Mouse (Mus musculus) layer of hippocampus, postnatal 10 days (tissue): ENCODE data around the gene Nsfl1c. TPM values are rescaled to one million over a fixed set of nuclear protein-coding genes. Genes with fewer than 3 reads are reported as not detected.

ENCODE experiments used
- DNase-seq, 2 experiments: peaks; one replicate each; pipeline ENCODE4 v3.0.0; 2021; ENCODE audit warnings: low spot score in 2 of 2
- total RNA-seq, 2 experiments: library from RNA; stranded (reverse); gene quantifications; 2 replicates each; pipeline ENCODE4 v1.2.3; 2021

The Nsfl1c gene
- total RNA-seq, 2 experiments from 2014 or later: 145 to 156 TPM

DNA sequence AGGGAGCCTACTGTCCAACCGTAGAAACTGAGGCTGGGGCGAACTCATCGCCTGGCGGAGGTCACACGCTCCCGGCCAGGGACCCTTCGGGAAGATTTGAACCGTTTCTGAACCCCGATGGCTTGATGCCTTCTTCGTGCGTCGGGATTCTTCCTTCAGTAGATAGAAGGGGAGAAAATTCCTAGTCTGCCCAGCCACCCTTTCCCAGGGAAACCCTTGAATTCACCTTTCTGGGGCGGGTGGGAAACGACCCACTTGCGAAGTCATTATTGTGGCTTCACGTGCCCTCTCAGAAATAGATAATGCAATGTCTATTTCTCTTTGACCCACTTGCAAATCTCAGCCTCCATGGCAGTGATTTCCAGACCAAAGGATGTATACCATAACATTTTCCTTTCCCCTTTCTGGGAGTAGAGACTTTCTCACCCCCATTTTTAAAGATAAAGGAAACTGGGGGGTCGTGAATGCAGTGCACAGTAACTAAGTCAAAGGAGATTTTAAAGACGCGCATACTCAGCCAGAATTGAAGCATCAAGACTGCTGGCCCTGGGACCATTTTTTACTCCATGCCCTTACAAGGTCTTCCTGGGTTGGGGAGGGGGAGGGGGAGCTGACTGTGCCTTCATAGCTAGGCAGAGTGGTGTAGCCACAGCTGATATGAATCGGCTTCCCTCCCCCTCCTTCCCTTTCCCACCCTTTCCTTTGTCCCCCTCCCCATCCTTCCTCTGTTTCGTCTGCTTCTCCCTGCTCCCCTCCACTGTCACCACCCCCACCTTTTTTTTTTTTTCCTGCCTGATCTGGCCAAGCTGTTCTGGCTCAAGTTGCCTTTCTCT lies 49.3 kb downstream of the Nsfl1c start:
- peak; percentile 37 to 59 for DNase-seq

DNA sequence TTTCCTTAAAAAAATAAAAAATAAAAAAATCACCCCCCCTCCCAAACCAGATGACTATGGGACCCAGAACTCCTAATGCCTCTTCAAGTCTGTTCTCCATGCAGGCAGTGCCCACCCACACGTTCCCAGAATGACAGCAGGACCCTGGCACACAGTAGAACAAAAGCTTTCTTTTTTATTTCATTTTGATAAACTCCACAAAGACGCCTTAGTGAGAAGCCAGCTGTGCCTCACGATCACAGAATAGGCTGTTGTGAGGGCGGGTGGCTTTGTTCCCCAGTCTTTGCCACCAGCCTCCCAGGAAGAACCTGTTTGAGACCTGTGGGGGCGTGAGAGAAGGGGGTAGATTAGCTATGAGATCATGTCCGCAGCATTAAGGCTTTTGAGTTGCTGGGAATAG lies 50.7 kb downstream of the Nsfl1c start:
- no peak for DNase-seq

DNA sequence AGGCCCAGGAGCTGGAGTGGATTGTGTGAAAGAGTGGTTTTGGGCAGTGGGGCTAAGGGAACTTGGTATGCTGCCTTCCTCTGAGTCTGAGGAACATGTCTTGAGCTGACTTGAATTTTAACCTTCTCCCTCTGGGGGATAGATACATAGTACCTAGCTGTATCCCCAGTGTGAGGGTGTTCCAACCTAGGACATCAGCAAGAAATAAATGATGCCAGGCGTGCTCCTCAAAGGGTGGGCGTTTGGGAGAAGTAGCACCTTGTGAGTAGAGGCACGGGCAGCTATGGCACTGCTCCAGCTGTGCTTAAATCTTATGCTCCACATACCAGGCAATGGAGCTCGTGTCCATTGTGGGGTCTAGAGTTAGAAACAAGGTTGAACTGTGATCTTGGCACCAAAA lies 52.6 kb downstream of the Nsfl1c start:
- no peak for DNase-seq

GRCm38 (mm10) chr2:151549615-151550121 lies 55.7 kb downstream of the Nsfl1c start:
- DNase-seq: no peak

Other genes with a start within 250 kb of the Nsfl1c start
- gene 4921509C19Rik, start 18.0 kb upstream of the Nsfl1c start, total RNA-seq: not detected
- 100 to 1,000 TPM; 535 to 594 TPM for gene Fkbp1a, start 48.3 kb downstream of the Nsfl1c start, total RNA-seq
- 1 to 10 TPM; 1.3 to 1.6 TPM for gene Sdcbp2, start 78.4 kb downstream of the Nsfl1c start, total RNA-seq
- gene Snph, start 138.4 kb downstream of the Nsfl1c start, total RNA-seq: 100 to 1,000 TPM; 205 to 206 TPM
- gene Rad21l, start 174.4 kb downstream of the Nsfl1c start, total RNA-seq: 1 to 10 TPM in 1 of 2 experiments, under 1 TPM in 1; 0.94 to 1.1 TPM
- 10 to 100 TPM; 10.3 to 11.5 TPM for gene Tmem74b, start 207.8 kb downstream of the Nsfl1c start, total RNA-seq